Mouse (Mus musculus) testis, adult 2 months (tissue): ENCODE measurements around the gene Parp12.

Experiments
- CTCF ChIP-seq: fragments of 200-500 bp; IDR thresholded peaks from 2 replicates; pipeline ENCODE4 v1.5.1; 2012; ENCODE audit warnings: low read depth, mild to moderate bottlenecking, inconsistent platforms, low read length, moderate library complexity; ENCODE audit not compliant: control insufficient read depth, insufficient read depth, insufficient replicate concordance
- POLR2A ChIP-seq: fragments of 200-500 bp; IDR thresholded peaks from 2 replicates; pipeline ENCODE4 v1.6.1; 2012; ENCODE audit warnings: low read depth, mild to moderate bottlenecking, inconsistent platforms, low read length, moderate library complexity; ENCODE audit not compliant: control insufficient read depth

- TF ChIP-seq CTCF (no peak), POLR2A (no peak)
These were observed 2.7 kb downstream of the Parp12 start for GRCm38 (mm10) chr6:39115438-39115837.
